Mouse (Mus musculus) CH12.LX (cell line): ENCODE measurements at regions not wholly inside any gene's neighbourhood (a gene's known extent, or its start where the extent isn't known, plus 50 kb on each side); places are given as distances from the start of the nearest gene placed in this dataset.

Source experiments
- DNase-seq: peaks from one replicate; pipeline ENCODE4 v3.0.0-alpha.2; 2013; ENCODE audit errors: extremely low read depth
- H3K27ac ChIP-seq: 2 replicates; pipeline ENCODE4 v1.5.1; 2012; ENCODE audit warnings: low read depth, mild to moderate bottlenecking, control low read depth, moderate library complexity; ENCODE audit not compliant: insufficient read depth
- H3K27me3 ChIP-seq: replicated peaks from 2 replicates; pipeline ENCODE3; 2012; ENCODE audit warnings: inconsistent platforms
- H3K36me3 ChIP-seq, 2 experiments: replicated peaks in 1 of 2; 2 replicates each; pipeline versions ENCODE3 to v1.6.1; 2012; ENCODE audit warnings: inconsistent platforms in 1 of 2, low read length in 1 of 2, mild to moderate bottlenecking in 1 of 2, mixed read lengths in 1 of 2, moderate library complexity in 1 of 2; ENCODE audit not compliant: control insufficient read depth in 1 of 2, insufficient read depth in 1 of 2
- H3K4me1 ChIP-seq, 2 experiments: 2 replicates each; pipeline ENCODE4 v1.6.1; 2012; ENCODE audit warnings: inconsistent platforms in 1 of 2, moderate library complexity in 1 of 2; ENCODE audit not compliant: insufficient read depth in 2 of 2, control insufficient read depth in 1 of 2
- H3K4me2 ChIP-seq: 2 replicates; pipeline ENCODE4 v1.6.1; 2012; ENCODE audit warnings: low read depth, mild to moderate bottlenecking, control low read depth; ENCODE audit not compliant: poor library complexity, insufficient read depth, severe bottlenecking
- H3K4me3 ChIP-seq, 3 experiments: fragments of 150-350 bp in 1 of 3; sonication (generic) in 1 of 3; replicated peaks in 1 of 3; 2 replicates each; pipeline versions ENCODE3 to v1.5.1; 2011 to 2012; ENCODE audit warnings: low read depth in 2 of 3, low read length in 2 of 3, mild to moderate bottlenecking in 2 of 3, moderate library complexity in 2 of 3, control low read depth in 1 of 3, improper control_type of control experiment in 1 of 3, inconsistent platforms in 1 of 3, mixed read lengths in 1 of 3; ENCODE audit not compliant: poor library complexity in 1 of 3
- H3K79me2 ChIP-seq: replicated peaks from 2 replicates; pipeline ENCODE4 v1.6.1; 2012; ENCODE audit warnings: mild to moderate bottlenecking, moderate library complexity; ENCODE audit not compliant: control insufficient read depth, poor library complexity, insufficient read depth, severe bottlenecking; ENCODE audit errors: extremely low read depth
- H3K9ac ChIP-seq: 2 replicates; pipeline ENCODE4 v1.6.1; 2012; ENCODE audit warnings: low read depth, mild to moderate bottlenecking, control low read depth, moderate library complexity; ENCODE audit not compliant: insufficient read depth
- H3K9me3 ChIP-seq: replicated peaks from 2 replicates; pipeline ENCODE3; 2012; ENCODE audit warnings: low read length, inconsistent platforms, mixed read lengths
- HCFC1 ChIP-seq: IDR thresholded peaks from 2 replicates; pipeline ENCODE4 v1.6.1; 2012; ENCODE audit warnings: low read depth, mild to moderate bottlenecking, inconsistent platforms, low read length, improper control_type of control experiment
- POLR2A ChIP-seq: IDR thresholded peaks from 2 replicates; pipeline ENCODE4 v1.6.1; 2011; ENCODE audit warnings: low read depth, mild to moderate bottlenecking, improper control_type of control experiment, low read length
- RAD21 ChIP-seq: IDR thresholded peaks from 2 replicates; pipeline ENCODE4 v1.6.1; 2011; ENCODE audit warnings: low read depth, mild to moderate bottlenecking, low read length, improper control_type of control experiment, moderate library complexity
- dilution Hi-C: fragments of 300-500 bp; cut with MboI; formaldehyde crosslinking; loops from 2 replicates; pipeline ENCODE4 v1.14.3; 2020; ENCODE audit warnings: low sequenced_read_pairs; ENCODE audit not compliant: extremely low pct_unique_long_range_greater_than_20kb, extremely low pct_ligation_motif_present
- in situ Hi-C: fragments of 300-500 bp; cut with MboI; formaldehyde crosslinking; loops from 3 replicates; pipeline ENCODE4 v1.14.3; 2019; ENCODE audit warnings: low sequenced_read_pairs, low pct_ligation_motif_present, low pct_unique_long_range_greater_than_20kb, mixed read lengths

- no peak overlapping the region for H3K4me3 ChIP-seq
- H3K4me1 ChIP-seq, result no peaks in the 10 kb centered on the region
- H3K36me3 ChIP-seq, result no peaks in the 10 kb centered on the region
- TF ChIP-seq POLR2A (no peak), HCFC1 (no peak), RAD21 (peak; percentile 8)
- no peaks in the 10 kb centered on the region for H3K79me2 ChIP-seq
- H3K27ac ChIP-seq, result no peak overlapping the region
- no peak for DNase-seq
- no peaks in the 10 kb centered on the region for H3K27me3 ChIP-seq
- H3K9ac ChIP-seq, result no peak overlapping the region
- dilution Hi-C loops, result no loop called here
- H3K9me3 ChIP-seq, result no peaks in the 10 kb centered on the region
- in situ Hi-C loops, result no loop called here
- H3K4me2 ChIP-seq, result no peak overlapping the region
These were observed 78.2 kb upstream of the Cldn34d start for GRCm38 (mm10) chrX:76680890-76681289.
